Mouse (Mus musculus): ENCODE data around the gene Nfkbie.

Nfkbie gene

DNA sequence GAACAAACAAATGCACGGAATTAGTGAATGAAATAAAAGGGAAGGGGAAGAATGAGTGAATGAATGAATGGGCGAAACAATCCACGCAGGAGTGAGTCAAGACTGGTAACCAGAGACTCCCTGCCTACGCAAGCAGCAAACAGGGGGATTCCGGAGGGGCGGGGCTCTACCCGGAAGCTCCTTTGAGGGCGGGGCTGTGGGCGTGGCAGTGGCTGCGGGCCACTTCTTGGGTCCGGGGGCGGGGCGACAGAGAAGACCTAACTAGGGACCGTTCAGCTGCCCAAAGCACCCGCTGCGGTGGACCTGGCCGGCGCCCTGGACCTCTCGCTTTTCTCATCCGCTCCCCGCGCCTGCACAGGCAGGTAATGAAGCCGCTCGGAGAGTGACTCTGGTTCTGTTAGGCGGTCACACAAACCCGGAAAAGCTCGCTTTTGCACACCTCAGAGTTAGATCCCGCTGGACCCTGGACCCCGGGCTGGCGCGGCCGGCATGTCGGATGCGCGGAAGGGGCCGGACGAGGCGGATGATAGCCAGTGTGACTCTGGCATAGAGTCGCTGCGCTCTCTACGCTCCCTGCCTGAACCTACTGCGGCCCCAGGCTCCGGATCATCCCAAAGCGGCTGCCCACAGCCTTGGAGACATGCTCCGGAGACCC is at the start of gene Nfkbie:
Gene Nfkbie (plus strand): TSS at position 252 of the 655 bp plus-strand sequence.
- DNase-seq: peak; percentile 98

DNA sequence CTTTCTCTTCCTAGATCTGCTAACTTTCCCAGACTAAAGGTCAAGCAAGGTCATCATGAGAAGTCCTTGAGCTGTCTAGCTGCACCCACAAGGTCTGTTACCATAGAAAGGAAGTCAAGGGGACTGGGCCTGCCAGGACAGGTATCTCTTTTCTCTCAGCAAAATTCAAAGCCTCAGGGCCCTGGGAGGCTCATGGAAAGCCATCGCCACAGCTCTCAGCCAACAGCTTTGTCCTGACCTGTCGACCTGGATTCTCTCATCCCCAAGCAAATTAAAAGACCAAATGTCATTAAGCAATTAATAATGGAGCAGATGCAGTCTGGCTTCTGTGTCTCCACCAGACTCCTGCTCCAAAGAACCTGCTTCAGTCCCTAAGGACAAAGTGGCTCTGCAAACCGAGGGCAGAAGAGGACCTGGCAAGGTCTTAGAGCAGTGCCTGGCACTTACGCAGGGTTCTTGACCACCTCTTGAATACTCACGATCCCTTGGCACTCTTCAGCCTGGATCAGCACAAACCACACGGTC is 49.5 kb upstream of the Nfkbie start:
- no peak for DNase-seq

DNA sequence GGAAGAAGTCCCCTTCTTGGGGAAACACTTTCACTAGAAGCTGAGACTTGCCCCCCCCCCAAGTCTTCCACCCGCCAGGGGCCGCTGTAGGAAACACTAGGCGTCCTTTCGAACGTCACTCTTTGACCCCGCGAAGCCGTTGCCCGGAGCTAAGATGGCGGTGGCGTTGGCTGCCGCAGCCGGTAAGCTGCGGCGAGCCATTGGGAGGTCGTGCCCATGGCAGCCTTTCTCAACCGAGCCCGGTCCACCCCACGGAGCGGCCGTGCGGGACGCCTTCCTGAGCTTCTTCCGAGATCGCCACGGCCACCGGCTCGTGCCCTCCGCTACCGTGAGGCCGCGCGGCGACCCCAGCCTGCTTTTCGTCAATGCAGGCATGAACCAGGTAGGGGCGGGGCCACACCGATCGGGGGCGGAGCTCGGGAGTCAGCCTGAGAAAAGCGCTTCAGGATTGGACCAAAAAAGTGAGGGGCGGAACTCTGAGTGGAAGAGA is 48.8 kb upstream of the Nfkbie start, which contains the start of gene Aars2:
Gene Aars2 (plus strand): TSS at position 142 of the 490 bp plus-strand sequence.
- peak; percentile 98 for DNase-seq

DNA sequence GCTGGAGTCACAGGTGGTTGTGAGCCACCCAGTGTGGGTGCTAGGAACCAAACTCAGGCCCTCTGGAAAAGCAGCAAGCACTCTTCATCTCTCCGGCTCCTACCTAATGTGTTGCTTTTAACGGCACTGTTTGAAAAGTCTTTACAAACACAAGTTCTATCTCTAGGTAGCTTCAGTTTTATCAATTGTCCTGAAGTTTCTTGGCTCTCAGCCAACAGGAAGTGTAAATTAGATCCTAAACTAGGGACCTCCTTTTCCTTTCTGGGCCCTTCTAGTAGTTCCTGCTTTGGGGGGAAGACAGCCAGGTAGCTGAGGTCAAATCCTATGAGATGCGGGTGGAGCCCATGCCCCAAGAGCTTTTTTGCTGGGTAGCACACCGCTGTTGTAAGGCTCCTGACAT is 44.6 kb upstream of the Nfkbie start:
- no peak for DNase-seq

DNA sequence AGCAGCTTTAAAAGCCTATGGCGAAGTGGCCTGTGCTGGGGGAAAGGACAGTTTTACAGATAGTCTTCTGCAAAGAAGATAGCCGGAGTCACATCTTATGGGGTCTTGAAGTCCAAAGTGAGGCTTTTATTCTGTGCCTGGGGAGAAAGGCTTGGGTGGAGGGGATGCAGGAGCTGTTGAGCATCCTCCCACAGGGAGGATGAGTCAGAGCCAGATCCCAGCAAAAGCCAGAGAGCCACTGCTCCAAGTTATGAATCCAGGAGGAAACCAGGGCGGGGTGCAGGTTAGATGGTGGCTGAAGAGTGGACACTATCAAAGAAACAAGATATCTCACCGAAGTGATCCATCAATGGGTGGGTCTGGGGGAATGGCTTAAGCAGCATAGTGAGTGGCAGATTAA is 43.7 kb upstream of the Nfkbie start:
- DNase-seq: no peak

DNA sequence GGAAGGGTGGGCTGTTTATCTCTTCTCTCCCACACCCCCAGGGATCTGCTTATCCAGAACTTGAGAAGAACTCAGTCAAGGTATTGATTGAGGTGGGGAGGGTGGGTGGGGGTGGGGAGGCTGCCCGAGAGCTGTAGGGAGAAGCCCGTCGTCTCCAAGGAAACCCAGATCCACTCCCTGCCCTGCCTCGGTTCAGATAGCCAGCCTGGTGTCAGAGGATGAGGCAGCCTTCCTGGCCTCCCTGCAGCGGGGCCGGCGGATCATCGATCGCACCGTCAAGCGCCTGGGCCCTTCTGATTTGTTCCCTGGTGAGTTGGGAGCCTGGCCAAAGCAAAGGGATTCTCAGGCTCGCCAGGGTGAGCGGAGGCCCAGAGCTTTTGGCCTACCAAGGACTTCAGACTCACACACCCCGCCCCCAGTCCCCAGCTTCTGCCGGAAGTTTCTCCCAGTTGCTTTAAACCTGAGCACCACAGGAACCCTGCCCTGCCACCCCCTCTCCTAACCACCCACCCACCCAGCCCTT is 40.2 kb upstream of the Nfkbie start:
- DNase-seq: no peak

DNA sequence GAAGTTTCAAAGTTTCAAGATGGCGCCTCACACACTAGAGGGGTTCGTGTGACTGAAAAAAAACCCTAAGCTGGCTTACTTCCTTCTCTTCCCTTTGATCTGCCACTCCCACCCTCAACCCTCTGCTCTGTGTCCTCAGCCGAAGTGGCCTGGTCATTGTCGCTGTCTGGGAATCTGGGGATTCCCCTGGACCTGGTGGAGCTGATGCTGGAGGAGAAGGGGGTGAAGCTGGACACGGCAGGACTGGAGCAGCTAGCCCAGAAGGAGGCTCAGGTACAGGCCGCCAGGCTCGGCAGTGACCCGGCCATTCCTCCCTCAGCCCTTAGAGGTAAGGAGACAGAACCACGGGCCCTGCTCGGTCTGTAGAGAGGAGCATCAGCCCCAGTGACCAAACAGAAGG is 39.7 kb upstream of the Nfkbie start:
- DNase-seq: no peak

DNA sequence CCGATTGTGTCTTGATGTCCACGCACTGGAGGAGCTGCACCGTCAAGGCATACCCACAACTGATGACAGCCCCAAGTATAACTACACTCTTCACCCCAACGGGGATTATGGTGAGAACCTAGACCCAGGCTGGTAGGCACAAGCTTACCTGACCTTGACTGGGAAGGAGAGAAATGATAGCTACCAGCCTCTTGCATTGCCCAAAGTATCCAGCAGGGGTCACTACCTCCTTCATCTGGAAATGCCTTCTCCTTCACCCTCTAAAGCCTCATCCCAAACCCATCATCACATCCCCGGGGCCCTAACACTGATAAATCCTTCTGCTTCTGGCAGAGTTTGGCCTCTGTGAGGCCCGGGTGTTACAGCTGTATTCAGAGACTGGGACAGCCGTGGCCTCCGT is 39.0 kb upstream of the Nfkbie start:
- DNase-seq: peak; percentile 85

DNA sequence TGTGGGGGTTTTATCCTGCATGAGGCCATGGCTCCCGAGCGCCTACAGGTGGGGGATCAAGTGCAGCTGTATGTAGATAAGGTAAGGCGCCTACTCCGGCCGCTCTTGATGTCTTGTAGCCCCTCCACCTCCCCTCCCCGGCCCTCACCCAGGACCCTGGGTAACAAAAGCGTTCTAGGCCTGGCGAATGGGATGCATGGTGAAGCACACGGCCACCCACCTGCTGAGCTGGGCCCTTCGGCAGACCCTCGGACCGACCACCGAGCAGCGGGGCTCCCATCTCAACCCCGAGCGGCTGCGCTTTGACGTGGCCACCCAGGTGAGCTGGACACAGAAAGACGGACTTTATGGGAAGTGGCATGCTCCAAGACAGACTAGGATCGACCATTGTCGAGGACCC is 38.4 kb upstream of the Nfkbie start:
- DNase-seq: no peak

DNA sequence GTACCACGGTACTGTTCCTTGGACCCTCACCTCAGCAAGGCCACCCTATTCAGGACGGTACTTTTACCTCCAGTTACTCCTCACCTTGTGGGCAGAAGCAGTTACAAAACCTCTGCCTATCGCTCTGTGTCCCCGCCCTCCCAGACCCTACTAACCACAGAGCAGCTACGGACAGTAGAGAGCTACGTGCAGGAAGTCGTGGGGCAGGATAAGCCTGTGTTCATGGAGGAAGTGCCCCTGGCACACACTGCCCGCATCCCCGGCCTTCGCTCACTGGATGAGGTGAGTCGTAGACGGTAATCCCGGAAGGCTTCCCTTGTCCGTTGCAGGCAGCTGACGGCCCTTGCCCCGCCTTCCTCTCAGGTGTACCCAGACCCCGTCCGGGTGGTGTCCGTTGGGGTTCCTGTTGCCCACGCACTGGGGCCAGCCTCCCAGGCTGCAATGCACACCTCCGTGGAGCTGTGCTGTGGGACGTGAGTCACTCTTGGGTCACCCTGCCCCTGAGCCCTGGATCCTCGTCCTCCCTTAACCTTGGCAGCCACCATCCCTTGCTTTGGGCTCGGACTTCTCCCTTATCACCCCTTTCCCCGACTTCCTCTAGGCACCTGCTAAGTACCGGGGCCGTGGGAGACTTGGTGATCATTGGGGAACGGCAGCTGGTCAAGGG is 37.8 kb upstream of the Nfkbie start:
- no peak for DNase-seq

DNA sequence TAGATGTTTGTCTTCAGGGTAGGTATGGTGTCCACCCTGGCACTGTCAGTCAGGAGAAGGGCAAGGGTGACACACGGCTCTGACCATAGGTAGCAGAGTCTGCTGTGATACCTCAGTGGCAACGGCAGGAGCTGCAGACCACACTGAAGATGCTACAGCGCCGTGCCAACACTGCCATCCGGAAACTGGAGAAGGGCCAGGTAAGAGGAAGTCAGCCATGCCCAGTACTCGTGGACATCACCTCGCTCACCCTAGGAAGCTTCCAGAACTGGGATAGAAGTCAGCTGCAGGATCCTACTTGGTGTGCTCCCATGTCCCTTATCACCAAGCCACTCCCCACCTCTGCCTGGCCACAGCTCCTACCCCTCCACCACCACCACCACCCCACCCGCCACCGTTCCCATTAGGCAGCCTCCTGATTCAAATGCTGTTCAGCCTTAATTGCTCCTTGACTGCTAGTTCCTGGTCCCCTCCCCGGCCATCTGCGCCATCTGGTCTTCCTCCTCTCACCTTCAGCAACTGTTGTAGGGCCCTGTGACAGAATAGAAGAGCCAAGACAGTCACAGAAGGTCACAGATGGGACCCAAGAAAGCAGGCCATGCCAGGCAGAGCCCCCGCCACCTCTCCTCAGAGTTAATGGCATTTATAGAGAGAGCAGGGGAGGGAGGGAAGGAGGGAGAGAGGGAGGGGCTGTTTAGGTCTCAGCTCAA is 36.6 kb upstream of the Nfkbie start:
- no peak for DNase-seq

DNA sequence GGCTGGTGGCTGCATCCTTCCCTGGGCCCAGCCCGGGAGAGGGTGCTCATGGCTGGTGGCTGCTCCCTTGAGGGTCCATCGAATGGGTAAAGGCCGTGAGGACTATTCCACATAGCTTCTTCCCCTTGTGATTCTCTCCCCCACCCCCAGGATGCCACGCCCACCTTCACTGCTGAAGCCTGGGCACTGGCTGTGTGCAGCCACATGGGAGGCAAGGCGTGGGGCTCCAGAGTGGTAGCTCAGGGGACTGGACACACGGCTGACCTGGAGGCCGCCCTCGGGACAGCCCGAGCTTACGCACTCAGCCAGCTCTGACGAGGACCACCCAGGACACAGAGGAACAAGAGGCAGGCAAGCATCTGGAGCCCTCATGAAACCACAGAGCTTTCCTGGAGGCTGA is 35.4 kb upstream of the Nfkbie start:
- DNase-seq: no peak

DNA sequence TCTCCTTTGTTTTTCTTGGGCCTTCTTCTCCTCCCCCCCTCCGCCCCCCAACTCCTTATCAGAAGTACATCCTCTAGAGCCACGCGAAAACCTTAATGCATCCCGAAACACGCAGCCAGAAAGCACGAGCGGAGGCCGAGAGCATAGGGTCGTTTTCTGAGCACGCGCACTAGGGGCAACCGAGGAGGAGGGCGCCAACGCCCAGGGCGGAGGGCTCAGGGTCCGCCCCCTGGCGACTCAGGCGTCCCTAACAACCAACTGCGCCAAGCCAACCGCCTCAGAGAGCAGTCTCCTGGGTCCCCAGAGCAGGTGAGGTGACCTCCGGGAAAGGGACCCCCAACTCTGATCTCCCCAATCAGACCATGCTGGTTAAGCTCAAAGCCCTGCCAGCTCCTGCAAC is 32.2 kb upstream of the Nfkbie start, which contains the start of gene Tcte1:
Gene Tcte1 (plus strand): TSS at position 172 of the 400 bp plus-strand sequence.
- no peak for DNase-seq

DNA sequence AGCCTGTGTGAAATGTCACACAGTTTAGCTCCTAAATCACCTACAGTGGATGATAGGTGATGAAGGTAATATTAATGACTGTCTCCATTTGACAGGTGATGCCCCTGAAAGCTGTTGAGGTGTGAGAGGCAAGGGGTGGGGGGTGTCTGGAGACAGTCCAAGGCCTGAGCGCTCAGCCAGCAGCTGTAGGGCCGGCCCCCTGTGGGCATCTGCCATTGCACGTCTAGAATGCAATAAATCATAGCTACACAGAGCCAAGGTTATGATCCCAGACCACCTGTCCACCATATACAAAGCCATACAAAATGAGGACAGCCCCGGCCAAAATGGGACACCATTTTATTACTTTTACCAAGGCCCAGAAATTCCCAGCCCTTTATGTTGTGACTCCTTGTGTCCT is 30.5 kb upstream of the Nfkbie start:
- DNase-seq: no peak

DNA sequence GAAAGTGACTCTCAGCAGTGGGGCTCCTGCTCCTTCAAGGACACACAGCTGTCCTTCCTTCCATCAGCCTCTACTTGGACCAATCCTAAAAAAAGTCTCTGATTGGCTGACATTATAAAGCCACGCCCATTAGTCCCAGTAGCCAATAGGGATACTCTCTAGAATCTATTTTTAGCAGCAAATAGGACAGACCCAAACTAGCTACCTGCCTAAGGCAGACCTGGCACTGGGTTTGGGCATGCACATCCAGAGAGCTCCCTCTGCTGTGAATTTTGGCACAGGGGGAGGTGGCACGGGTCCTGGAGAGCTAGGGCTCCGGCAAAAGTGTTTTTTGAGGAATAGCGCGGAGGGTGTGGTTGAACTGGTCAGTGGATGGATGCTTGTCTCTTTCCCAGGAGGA is 28.9 kb upstream of the Nfkbie start:
- DNase-seq: peak; percentile 37

DNA sequence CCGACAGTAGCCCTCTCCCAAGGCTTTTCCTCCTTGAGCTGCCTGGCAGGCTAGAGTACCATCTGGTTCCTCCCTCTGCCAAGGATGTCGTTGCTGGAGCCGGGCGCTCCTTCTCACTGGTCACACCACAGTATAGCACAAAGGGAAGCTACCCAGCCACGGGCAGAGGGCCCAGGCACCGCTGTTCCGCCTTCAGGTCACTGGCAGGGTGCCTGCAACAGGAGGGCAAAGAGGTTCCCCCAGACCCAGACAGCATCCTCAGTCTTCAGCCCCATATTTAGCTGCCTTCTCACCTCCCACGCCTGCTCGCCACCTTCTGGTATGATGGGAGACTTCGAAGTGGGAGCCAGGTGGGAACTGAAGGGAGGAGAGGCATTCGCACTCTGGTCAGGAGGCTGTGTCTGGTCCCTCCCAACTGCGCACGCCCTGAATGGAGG is 25.1 kb upstream of the Nfkbie start:
- no peak for DNase-seq

DNA sequence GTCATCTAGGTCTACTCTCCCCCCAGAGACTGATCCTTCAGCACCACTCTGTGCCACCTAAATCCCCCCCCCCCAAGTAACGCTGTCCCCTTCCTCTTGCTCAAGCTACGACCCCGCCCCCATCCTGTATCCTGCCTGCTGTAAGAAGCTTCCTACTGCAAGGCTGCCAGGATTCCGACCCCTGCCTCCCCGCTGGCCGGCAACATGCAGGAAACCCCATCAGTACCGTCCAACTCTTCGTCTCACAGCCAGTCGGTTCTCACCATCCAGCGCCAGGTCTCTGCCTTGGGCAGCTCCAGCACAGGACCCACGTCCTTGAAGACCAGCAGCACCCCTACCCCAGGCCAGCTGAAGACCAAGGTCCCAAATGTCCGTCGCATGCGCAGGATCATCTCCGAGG is 22.6 kb upstream of the Nfkbie start:
- no peak for DNase-seq

DNA sequence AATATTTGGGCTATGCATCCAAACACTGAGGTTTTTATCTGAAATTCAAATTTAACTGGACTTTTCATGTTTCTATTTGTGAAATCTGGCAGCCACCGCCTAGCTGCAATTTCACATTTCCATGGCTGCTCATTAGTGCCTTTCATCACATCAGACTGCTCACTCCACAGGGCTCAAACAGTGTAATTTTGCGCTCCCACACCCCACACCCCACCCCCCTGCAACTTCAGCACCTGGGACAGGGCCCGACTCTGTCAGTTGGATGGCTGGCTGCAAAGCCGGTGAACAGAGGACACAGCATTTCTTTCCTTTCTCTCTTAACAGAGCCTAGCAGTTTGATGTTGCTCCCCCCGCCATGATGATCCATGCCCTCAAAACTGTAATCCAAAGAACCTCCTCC is 19.2 kb upstream of the Nfkbie start:
- no peak for DNase-seq

DNA sequence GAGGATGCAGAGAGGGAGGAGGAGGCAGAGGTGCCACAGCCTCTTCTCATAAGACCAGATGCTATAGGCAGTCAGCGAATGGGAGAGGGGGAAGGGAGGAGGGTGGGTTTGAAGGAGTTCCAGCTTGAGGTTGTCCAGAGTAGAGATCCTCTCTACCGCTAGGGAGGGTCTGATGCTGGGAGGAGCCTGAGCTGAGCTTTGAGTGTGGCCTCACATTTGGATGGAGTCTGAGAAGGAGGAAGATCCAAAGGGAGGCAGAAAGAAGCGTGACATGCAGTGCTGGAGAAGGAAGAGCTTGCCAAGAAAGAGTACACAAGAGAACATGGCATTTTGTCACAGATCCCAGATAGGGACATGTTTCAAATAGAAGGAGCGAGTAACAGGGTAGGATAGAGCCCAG is 17.1 kb upstream of the Nfkbie start:
- DNase-seq: no peak

DNA sequence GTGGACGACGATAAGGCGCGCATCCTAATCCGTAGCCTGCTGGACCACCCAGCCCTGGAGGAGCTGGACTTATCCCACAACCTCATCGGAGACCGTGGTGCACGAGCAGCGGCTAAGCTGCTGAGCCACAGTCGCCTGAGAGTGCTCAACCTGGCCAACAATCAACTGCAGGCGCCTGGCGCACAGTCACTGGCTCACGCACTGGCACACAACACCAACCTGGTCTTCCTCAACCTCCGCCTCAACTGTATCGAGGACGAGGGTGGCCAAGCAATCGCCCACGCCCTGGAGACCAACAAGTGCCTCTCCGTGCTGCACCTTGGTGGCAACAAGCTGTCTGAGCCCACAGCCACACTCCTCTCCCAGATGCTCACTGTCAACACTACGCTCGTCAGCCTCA is 15.8 kb upstream of the Nfkbie start:
- no peak for DNase-seq

DNA sequence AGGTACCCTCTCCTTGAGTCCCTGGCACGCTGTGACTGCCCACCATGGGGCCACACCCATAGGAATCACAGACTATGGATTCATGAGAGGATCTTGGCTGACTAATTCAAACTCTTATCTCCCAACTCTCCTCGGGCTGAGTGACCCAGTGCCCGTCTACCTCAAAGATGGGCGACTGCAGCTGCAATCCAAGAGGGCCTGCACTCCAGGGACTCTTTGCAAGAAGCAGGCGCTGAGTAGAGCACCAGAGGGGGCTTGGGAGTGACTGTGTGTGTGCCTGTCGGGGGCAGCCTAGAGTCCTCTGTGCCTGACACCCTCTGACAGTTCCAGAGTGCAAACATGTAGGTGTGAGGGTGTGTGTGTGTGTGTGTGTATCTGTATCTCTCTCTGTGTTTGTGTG is 13.4 kb upstream of the Nfkbie start:
- no peak for DNase-seq

DNA sequence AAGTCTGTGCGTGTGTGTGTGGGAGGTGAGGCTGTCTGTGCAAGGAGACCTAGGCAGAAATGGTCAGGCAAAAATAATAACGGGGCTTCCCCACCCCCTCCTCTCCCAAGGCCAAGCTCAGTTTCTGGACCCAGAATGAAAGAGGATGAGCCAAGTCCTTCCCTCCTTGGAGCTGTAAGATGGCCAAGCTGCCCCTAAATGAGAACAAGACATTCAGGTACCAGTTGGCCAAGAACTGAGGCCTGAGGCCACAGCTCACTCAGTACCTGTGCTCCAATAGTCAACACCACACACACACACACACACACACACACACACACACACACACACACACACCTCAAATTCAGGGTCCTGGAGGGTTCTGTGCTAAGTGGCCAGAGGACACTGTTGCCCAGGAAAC is 12.8 kb upstream of the Nfkbie start:
- no peak for DNase-seq

DNA sequence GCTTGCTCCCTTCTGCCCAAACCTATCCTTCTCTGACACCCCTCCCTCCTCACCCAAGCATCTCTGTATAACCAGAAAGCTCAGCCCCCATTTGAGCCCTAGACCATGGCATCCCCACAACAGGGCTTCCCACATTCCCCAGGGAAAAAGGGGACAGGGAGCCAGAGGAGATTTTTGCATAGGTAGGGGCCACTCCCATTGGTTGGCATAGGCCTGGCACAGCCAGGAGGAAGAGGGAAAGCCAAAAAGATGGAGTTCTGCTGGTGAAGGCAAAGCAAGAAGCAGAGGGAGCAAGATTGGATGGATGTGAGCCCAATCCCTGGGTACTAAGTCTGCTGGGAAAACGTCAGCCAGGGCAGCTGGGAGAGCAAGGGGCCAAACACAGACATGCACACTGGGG is 12.4 kb upstream of the Nfkbie start:
- no peak for DNase-seq

All from kidney, adult 18-20 months (tissue).